Mouse (Mus musculus) liver, embryonic 11.5 days (tissue): ENCODE data around the gene Fgd6. TPM values are rescaled to one million over a fixed set of nuclear protein-coding genes. Genes with fewer than 3 reads are reported as not detected.

Experiments
- ATAC-seq: fragments of 200-750 bp; cut with Nextera tagmentation; replicated peaks from 2 replicates; pipeline ENCODE4 v1.8.0; 2017; ENCODE audit warnings: moderate number of reproducible peaks, mild to moderate bottlenecking, moderate TSS enrichment, moderate library complexity; ENCODE audit not compliant: low FRiP score
- DNase-seq: peaks from one replicate; pipeline ENCODE4 v3.0.0-alpha.2; 2017; ENCODE audit warnings: low spot score
- H3K27ac ChIP-seq: fragments of 300-500 bp; sonication (generic); 2 replicates; pipeline ENCODE4 v1.5.1; 2014; ENCODE audit warnings: mild to moderate bottlenecking, low read depth, low read length, control low read depth
- H3K27me3 ChIP-seq: fragments of 300-500 bp; sonication (generic); replicated peaks from 2 replicates; pipeline ENCODE4 v1.6.1; 2014; ENCODE audit warnings: low read length, mixed read lengths; ENCODE audit not compliant: control insufficient read depth, insufficient read depth
- H3K36me3 ChIP-seq: fragments of 300-500 bp; sonication (generic); 2 replicates; pipeline ENCODE4 v1.6.1; 2014; ENCODE audit warnings: mild to moderate bottlenecking, low read length, moderate library complexity, mixed read lengths; ENCODE audit not compliant: control insufficient read depth, insufficient read depth
- H3K4me1 ChIP-seq: fragments of 300-500 bp; sonication (generic); replicated peaks from 2 replicates; pipeline ENCODE4 v1.6.1; 2014; ENCODE audit warnings: low read length, mixed read lengths; ENCODE audit not compliant: control insufficient read depth, insufficient read depth
- H3K4me2 ChIP-seq: fragments of 300-500 bp; sonication (generic); 2 replicates; pipeline ENCODE4 v1.6.1; 2014; ENCODE audit warnings: mild to moderate bottlenecking, control low read depth, moderate library complexity
- H3K4me3 ChIP-seq: fragments of 300-500 bp; sonication (generic); 2 replicates; pipeline ENCODE4 v1.5.1; 2014; ENCODE audit warnings: low read depth, low read length, control low read depth
- H3K9ac ChIP-seq: fragments of 300-500 bp; sonication (generic); 2 replicates; pipeline ENCODE4 v1.6.1; 2014; ENCODE audit warnings: low read depth, low read length, control low read depth
- H3K9me3 ChIP-seq: fragments of 300-500 bp; sonication (generic); 2 replicates; pipeline ENCODE4 v1.6.1; 2016; ENCODE audit warnings: low read length, inconsistent platforms, mixed read lengths; ENCODE audit not compliant: control insufficient read depth
- WGBS: fragments of 180-500 bp; shearing (Covaris S2); extraction: QIAGEN DNeasy Blood & Tissue Kit; methylation state at CpG from one replicate; pipeline ENCODE4 v1.1.7; 2014; 5-methylcytosine and 5-hydroxymethylcytosine counted together
- polyA plus RNA-seq: library from polyadenylated mRNA; unstranded; fragments of >200 nt; fragmentation: Nextera tagmentation; extraction: Ambion mirVana; gene quantifications from 2 replicates; pipeline ENCODE4 v1.2.1, GENCODE M21; 2014

Fgd6 gene
- polyA plus RNA-seq, 1 experiment from 2014 or later = 5.5 TPM

DNA sequence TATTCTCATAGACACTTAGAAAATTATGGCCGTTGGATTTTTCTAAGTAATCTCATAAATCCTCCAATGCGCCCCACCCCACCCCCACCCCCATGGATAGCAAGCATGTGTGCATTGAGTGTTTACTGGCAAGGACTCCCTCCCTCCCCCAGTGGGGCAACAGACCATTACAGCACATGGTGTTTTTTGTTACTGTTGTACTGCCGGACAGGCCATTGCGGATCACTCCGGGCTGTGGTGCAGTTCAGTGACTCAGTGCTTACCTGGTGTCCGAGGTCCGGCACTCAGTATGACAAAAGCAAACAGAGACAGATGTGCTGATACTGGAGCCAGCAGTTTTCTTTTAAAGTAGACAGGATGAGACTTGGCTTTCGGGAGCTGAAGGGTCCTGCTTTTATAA is 13.3 kb downstream of the Fgd6 start:
- no peaks in the 10 kb centered on the region for H3K9me3 ChIP-seq
- DNase-seq (no peak), ATAC-seq (no peak)
- H3K4me2 ChIP-seq = peak overlapping the region; percentile 33
- H3K4me1 ChIP-seq = peaks cover 38% of the 10 kb centered on the region
- no peaks in the 10 kb centered on the region for H3K27me3 ChIP-seq
- H3K9ac ChIP-seq = no peak overlapping the region
- no peak overlapping the region for H3K4me3 ChIP-seq
- peaks cover 3% of the 10 kb centered on the region; the same call in 1 of the 2 replicates for H3K36me3 ChIP-seq
- 64% methylated on average over 8 of the region's 8 CpGs for WGBS
- no peak overlapping the region; the same call in 1 of the 2 replicates for H3K27ac ChIP-seq

DNA sequence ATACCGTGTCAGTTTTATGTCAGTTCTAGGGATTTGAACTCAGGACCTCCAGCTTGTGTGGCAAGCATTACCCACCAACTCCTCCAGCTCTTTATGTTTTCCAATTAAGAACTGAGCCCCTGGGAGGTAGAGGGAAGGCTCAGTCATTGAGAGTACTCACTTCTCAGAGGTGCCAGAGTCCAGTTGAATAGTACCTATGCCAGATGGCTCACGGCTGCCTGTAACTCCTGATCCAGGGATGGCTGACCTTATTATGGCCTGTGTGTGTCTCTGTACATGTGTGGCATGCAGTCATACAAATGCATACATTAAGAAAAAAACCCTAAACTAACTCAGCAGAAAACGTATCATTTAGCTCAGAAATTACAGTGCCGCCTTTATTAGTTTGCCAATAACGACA is 14.9 kb downstream of the Fgd6 start:
- Histone ChIP-seq H3K9ac (no peak overlapping the region), H3K27me3 (no peaks in the 10 kb centered on the region), H3K9me3 (no peaks in the 10 kb centered on the region), H3K4me3 (no peak overlapping the region), H3K4me2 (no peak overlapping the region), H3K4me1 (peaks cover 38% of the 10 kb centered on the region), H3K36me3 (no peaks in the 10 kb centered on the region), H3K27ac (no peak overlapping the region)
- DNase-seq (no peak), ATAC-seq (no peak)
- WGBS = 93% methylated on average over 5 of the region's 5 CpGs

DNA sequence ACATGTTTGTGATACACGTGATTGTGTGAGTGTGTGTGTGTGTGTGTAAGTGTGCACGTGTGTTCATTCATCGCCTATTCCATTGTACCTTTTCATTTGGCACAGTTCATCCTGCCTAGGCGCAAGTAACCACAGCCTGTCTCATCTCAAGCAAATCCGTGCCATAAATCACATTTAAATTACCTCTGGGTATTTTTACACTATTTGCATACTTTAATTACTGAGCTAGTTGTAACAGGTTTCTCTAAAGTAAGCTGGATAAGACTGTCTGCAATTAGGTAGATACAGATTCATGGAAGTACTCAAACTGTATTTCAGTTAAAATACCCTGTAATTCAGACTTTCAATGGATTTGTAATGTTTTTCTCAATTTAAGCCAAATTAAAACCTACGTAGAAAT is 20.7 kb downstream of the Fgd6 start:
- no peak overlapping the region for H3K4me2 ChIP-seq
- H3K27ac ChIP-seq = no peak overlapping the region
- no peaks in the 10 kb centered on the region for H3K9me3 ChIP-seq
- no peaks in the 10 kb centered on the region for H3K27me3 ChIP-seq
- ATAC-seq (no peak), DNase-seq (no peak)
- no peak overlapping the region for H3K9ac ChIP-seq
- H3K4me1 ChIP-seq = peaks cover 17% of the 10 kb centered on the region
- no peak overlapping the region for H3K4me3 ChIP-seq
- WGBS = 89% methylated on average over 6 of the region's 6 CpGs
- no peaks in the 10 kb centered on the region for H3K36me3 ChIP-seq

DNA sequence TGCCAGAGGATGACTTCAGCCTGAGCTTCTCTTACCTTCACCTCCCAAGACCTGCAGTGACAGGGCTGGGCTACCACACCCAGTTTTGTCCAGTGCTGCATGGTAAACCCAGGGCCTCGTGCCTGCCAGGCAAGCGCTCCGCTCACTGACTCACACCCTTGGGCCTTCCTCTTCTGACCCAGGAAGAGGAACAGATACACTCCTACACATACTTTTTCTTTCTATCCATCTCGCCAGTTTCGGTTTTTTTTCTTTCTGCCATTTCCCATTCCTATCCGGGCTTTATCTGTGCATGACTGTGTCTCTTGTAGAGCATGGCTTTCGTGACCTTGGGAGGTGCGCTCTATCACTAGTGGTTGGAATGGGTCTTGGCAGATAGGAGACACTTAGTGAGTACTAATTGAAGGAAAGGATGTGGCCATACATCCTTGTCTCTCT is 23.8 kb downstream of the Fgd6 start:
- H3K36me3 ChIP-seq = no peaks in the 10 kb centered on the region
- DNase-seq = no peak

DNA sequence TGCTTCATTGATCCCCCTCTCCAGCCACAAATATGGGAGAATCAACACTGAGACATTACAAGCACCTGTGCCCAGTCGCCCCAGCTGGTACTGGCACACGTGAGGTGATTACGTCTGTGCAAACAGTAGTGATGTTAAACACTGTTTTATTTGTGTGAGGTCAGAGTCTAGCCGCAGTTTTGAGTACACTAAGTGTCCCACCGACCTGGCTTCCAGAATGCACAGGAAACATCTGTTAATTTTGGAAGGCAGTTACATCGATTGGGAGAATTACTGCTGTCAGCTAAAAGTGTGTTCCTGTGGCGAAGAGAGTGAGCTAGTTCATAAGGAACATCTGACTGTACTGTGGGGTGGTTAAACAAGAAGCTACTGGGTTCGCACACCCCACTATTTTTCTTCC is 24.4 kb downstream of the Fgd6 start:
- no peaks in the 10 kb centered on the region for H3K36me3 ChIP-seq
- no peaks in the 10 kb centered on the region for H3K9me3 ChIP-seq
- H3K4me1 ChIP-seq = peaks cover 14% of the 10 kb centered on the region
- H3K4me3 ChIP-seq = no peak overlapping the region
- WGBS = 72% methylated on average over 8 of the region's 8 CpGs
- H3K9ac ChIP-seq = no peak overlapping the region
- no peaks in the 10 kb centered on the region for H3K27me3 ChIP-seq
- H3K27ac ChIP-seq = no peak overlapping the region
- peak; percentile 18; the same call in 1 of the 2 replicates for ATAC-seq
- DNase-seq = no peak
- H3K4me2 ChIP-seq = no peak overlapping the region

More for the DNA sequence above, 23.8 kb downstream of the Fgd6 start:
- H3K27me3 ChIP-seq = no peaks in the 10 kb centered on the region
- H3K9me3 ChIP-seq = no peaks in the 10 kb centered on the region
- 77% methylated on average over 8 of the region's 8 CpGs for WGBS
- ATAC-seq = peak; percentile 53; the same call in 1 of the 2 replicates
- H3K9ac ChIP-seq = no peak overlapping the region
- H3K4me3 ChIP-seq = no peak overlapping the region
- peaks cover 14% of the 10 kb centered on the region for H3K4me1 ChIP-seq
- H3K27ac ChIP-seq = no peak overlapping the region
- no peak overlapping the region for H3K4me2 ChIP-seq

DNA sequence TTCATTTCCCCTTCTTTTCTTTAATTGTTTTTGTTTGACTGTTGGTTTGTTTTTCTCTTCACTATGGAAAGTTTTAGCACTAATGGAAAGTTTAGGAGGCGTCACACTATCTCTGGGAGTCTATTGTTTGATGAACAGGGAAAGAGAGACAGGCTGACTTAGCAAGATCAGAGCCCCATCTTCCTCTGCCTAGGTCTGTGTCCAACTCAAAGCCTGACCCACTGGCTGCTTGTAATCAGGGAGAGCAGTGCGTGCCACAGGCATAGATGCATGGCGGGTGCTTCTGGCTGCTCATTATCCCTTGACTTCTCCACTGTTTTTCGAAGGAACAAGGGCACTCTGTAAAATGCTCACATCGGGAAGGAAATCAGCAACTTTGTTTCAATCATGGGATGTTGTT is 26.6 kb downstream of the Fgd6 start:
- Histone ChIP-seq H3K36me3 (no peaks in the 10 kb centered on the region), H3K9me3 (no peaks in the 10 kb centered on the region), H3K27me3 (no peaks in the 10 kb centered on the region), H3K27ac (no peak overlapping the region), H3K4me1 (peaks cover 14% of the 10 kb centered on the region), H3K9ac (no peak overlapping the region), H3K4me2 (no peak overlapping the region), H3K4me3 (no peak overlapping the region)
- 76% methylated on average over 5 of the region's 5 CpGs for WGBS
- DNase-seq (no peak), ATAC-seq (no peak)

DNA sequence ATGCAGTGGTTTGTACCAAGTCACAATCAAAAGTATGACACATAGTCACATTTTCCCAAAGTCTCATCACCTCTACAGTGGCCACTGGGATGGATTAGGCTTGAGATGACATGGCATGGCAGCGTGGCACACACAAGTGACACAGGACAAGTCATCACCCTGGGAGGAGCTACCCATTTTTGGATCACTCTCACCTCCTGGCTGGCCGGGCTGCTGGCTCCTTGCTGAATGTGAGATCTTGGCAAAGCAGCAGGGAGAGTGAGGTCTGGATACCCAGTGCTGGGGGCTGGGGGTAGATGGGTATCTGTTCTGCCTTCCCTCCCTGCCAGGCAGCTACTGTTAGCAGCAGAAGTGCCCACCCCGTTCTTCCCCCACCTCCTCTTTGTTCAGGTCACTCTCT is 31.1 kb downstream of the Fgd6 start:
- Histone ChIP-seq H3K36me3 (no peaks in the 10 kb centered on the region), H3K27me3 (no peaks in the 10 kb centered on the region), H3K9ac (no peak overlapping the region), H3K4me3 (no peak overlapping the region), H3K9me3 (no peaks in the 10 kb centered on the region), H3K4me2 (no peak overlapping the region), H3K27ac (no peak overlapping the region), H3K4me1 (peaks cover 10% of the 10 kb centered on the region)
- no peak for DNase-seq
- ATAC-seq = no peak
- WGBS = 69% methylated on average over 3 of the region's 3 CpGs

DNA sequence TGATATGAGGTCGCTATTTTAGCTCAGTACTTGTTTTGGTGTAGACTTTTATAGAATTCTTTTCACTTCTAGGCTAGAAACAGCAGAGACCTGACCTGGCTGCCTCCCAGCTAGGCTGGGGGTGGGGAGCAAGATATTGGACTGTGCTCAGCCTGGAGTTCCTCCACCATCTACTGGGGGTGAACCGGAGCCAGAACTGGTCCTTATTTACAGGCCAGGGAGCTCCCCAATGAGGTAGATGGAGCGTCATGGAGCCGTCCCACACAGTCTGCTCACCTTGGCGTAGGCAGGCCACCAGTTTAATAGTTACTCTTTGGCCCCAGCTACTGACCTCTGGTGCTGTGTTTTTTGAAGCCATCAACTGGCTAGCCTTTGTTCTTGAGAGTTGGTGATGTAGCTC is 32.9 kb downstream of the Fgd6 start:
- peaks cover 28% of the 10 kb centered on the region for H3K4me1 ChIP-seq
- H3K36me3 ChIP-seq = no peaks in the 10 kb centered on the region
- no peak overlapping the region for H3K9ac ChIP-seq
- no peak overlapping the region for H3K4me2 ChIP-seq
- WGBS = 80% methylated on average over 5 of the region's 5 CpGs
- H3K9me3 ChIP-seq = no peaks in the 10 kb centered on the region
- no peaks in the 10 kb centered on the region for H3K27me3 ChIP-seq
- H3K4me3 ChIP-seq = no peak overlapping the region
- DNase-seq = no peak
- ATAC-seq = no peak
- H3K27ac ChIP-seq = no peak overlapping the region

DNA sequence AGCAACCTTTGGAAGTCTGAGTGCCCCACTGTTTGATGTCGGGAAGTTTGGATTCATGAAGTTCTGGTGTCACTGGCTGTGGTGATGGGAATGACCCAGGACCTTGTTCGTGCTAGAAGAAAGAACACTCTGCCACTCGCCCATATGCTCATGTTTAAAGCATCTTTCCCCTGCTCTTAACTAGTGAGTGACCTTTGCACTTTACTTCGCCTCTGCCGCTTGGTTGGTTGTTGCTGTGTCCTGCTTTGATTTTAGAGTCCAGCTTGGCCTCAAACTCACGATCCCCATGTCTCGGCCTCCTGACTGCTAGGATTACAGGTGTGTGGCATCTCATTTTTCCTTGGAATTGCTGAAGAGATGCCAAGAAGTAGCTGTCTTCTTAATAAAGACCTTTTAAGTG is 35.8 kb downstream of the Fgd6 start:
- Histone ChIP-seq H3K4me2 (no peak overlapping the region), H3K4me3 (no peak overlapping the region), H3K9ac (no peak overlapping the region), H3K4me1 (peaks cover 31% of the 10 kb centered on the region), H3K27ac (peak overlapping the region; percentile 81), H3K9me3 (no peaks in the 10 kb centered on the region), H3K27me3 (no peaks in the 10 kb centered on the region), H3K36me3 (no peaks in the 10 kb centered on the region)
- ATAC-seq (no peak), DNase-seq (no peak)
- WGBS = 77% methylated on average over 7 of the region's 7 CpGs
